Mouse (Mus musculus): Measurements from ENCODE around the gene Timm29.

The Timm29 gene

GRCm38 (mm10) chr9:21592703-21593121 lies at the start of gene Timm29, which contains the start of gene Yipf2:
TSS of gene Timm29 (plus strand) at chr9:21592722.
TSS of gene Yipf2 (minus strand) at chr9:21592828.
- peak; percentile 95 to 96 for DNase-seq (ENCODE audit: low spot score in 2 of 2)

DNA sequence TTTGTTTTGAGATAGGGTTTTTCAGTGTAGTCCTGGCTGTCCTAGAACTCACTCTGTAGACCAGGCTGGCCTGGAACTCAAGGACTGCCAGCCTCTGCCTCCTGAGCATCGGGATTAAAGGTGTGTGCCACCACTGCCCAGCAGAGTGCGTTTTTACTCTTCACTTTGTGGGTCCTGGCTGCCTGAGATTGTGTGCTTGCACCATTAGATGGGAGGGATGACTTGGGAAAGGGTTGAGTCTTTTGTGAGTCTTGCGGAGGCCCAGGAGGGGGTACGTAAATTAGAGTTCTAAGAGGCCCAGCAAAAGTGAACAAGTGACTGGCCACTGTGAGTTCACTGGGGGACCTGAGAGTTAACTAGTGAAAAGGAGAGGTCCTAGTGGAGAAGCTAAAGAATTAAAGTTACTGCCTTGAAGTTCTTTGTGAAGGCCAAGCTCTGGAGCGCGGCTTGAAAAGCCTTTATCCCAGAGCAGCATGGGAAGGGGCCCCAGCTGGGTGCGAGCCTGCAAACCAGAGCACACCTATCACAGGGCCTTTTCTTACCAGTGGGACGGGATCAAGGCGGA lies 47.1 kb upstream of the Timm29 start:
- DNase-seq (ENCODE audit: low spot score in 2 of 2), result no peak

DNA sequence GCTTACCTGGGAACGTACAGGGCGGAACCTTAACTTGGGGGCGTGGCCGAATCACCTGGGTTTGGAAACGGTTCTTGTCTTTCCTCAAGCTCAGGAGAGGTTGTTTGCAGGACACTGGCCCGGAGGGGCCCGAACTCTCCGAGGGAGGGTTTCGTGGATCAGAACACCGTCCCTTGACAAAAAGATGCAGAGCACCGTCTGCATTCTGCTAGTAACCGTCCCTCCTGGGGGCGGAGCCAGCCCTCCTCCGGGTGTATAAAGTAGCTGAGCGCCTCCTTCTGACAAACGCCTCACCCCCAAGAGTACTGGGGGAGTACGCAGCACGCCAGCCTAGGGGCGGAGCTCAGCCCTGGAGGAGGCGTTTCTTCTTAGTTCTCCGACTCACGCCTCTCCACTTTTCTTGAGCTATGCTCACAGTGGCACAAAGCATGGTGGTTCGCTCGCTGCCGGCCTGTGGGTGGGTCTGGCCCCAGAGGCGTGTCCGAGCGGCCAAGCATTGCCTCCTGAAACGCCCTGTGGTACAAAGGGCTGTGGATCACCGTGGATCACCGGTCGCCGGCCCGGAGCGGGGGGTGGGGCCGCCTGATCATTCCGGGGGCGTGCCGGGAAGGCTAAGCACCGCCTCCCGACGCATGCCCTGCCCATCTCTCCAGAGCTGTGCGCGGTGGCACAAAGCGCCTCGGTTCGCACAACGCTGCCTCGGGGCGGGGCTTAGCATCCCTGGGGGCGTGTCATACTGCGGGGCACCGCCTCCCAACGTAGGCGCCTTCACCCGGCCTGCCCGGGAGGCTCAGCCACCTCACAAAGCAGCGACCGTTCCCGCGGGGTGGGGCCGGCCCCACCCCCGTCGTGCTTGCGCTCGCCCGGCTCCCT lies 46.4 kb upstream of the Timm29 start:
- DNase-seq (ENCODE audit: low spot score in 2 of 2), result peak; percentile 99

- DNase-seq (ENCODE audit: low spot score in 2 of 2), result no peak
Measured at GRCm38 (mm10) chr9:21546789-21547074, 45.8 kb upstream of the Timm29 start, which contains the start of gene Carm1. TSS of gene Carm1 (plus strand) at chr9:21546894.

GRCm38 (mm10) chr9:21547075-21547941 lies 45.2 kb upstream of the Timm29 start:
- DNase-seq (ENCODE audit: low spot score in 2 of 2), result peak; percentile 73 to 74

GRCm38 (mm10) chr9:21551049-21551448 lies 41.5 kb upstream of the Timm29 start:
- no peak for DNase-seq (ENCODE audit: low spot score in 2 of 2)

DNA sequence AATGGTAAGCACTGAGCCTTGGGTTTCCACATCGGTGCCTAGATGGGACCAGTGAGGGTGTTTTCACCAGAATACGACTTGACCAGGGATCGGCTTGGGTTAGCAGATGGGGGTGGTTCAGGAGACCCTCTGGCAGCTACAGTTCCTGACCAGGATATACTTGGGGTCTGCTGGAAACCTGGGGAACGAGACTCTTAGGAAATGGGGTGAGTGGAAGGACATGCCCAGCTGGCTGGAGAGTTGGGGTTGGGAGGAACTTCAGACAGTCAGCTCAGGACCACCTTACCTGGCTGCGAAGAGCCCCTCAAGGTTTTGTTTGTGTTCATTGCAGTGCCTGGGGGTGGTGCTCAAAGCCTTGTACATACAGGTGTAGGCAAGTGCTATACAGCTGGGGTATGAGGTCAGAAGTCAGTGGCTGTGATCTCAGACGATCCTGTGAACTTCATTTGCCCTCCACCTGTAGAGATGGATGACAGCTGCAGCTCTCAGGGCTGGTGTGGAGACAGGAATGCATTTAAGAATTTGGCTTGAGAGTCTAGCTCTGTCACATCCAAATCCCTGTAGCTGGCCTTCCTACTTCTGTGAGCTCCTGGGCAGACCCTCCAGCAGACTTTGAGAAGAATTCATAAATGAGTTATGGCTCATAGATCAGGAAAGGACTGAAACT lies 38.8 kb upstream of the Timm29 start:
- no peak for DNase-seq (ENCODE audit: low spot score in 2 of 2)

DNA sequence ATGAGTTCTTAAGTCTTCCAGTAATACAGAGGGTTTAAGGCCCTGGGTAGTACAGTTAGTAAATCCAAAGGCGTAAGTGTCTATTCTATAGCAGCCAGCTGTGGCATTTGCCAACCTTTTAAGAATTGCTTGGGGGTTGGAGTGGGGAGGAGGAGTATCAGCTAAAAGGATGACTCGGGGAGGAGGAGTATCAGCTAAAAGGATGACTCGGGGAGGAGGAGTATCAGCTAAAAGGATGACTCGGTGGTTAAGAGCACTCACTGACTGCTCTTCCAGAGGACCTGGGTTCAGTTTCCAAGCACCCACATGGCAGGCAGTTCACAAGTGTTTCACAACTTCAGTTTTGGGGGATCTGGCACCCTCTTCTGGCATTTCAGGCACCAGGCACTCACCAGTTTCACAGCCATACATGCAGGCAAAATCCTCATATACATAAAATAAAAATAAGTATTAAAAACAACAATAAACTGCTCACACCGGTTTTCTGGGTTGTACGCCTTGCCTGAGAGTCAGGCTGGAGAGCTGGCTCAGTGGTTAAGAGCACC lies 37.3 kb upstream of the Timm29 start:
- DNase-seq (ENCODE audit: low spot score in 2 of 2), result no peak

DNA sequence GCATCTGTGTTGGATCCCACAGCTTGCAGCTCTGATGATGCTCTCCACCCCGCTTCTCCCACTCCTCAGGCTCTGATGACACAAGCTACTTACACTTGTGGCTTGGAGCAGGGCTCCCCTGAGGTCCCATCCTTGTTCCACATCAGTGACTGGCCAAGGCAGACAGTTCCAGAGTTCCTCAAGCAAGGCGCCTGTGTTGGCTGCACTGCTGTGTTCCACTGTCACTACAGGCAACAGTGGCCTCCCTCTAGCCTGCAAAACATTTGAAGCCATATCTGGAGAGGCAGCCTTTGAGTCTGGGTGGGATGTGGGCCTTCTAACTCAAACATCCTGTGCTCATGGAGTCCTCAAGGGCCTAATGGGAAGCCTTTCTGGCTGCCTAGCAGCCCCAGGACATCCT lies 35.5 kb upstream of the Timm29 start:
- DNase-seq (ENCODE audit: low spot score in 2 of 2), result no peak

DNA sequence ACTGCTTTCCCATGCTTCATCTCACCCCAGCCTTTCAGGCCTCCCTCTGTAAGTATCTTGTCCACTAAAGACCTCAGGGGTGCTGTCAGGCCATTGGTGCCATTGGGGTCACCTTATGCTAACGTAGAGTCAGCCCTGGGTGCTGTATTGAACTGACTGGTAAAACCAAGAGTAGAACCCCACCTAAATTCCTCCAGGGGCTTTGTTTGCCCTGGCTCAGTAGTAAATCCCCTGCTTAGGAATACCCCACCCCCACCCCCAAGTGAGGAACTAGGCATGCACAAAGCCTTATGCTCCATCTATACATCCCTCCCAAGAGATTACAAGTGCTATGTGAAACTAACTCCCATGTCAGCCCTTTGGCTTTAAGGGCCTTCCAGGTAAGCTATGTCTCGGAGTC lies 35.0 kb upstream of the Timm29 start:
- DNase-seq (ENCODE audit: low spot score in 2 of 2), result no peak

DNA sequence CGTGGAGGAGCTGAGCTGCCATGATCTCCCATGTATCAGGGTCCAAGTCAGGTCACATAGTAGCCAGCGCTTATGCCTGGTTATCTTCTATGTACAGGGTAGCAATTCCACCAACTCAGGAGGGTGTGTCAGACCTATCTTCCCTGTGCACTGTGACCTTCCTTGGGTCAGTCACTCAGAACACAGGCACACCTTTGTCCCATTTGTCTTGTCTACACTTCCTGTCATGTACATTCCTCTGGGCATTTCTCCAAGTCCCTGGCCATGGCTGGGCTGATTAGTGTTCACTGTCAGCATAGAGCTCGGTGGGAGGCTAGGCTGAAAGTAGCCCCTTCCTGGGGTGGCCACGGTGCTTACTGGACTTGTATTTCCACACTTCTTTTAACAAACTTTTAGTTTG lies 34.2 kb upstream of the Timm29 start:
- DNase-seq (ENCODE audit: low spot score in 2 of 2), result no peak

DNA sequence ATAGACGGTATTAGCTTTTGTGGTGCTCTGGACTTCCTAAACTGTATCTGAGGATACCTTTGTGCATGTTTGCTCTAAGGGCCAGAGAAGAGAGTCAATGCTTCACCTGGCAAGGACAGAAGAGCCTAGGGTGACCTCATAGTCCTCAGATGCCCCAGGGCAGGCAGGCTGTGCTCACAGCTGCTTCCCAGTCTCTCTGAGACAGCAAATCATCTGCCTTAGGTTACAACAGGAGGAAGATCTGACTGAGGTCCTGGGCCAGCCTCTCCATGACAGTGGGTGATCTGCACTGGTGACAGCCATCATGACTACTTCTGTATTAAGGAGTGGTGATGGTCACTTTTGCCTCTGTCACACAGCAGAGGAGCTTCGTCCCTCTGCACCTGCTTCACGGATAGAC lies 33.4 kb upstream of the Timm29 start:
- DNase-seq (ENCODE audit: low spot score in 2 of 2), result no peak

- no peak for DNase-seq (ENCODE audit: low spot score in 2 of 2)
Measured at GRCm38 (mm10) chr9:21564420-21564819, 28.1 kb upstream of the Timm29 start.

GRCm38 (mm10) chr9:21565004-21565586 lies 27.4 kb upstream of the Timm29 start:
- no peak for DNase-seq (ENCODE audit: low spot score in 2 of 2)

DNA sequence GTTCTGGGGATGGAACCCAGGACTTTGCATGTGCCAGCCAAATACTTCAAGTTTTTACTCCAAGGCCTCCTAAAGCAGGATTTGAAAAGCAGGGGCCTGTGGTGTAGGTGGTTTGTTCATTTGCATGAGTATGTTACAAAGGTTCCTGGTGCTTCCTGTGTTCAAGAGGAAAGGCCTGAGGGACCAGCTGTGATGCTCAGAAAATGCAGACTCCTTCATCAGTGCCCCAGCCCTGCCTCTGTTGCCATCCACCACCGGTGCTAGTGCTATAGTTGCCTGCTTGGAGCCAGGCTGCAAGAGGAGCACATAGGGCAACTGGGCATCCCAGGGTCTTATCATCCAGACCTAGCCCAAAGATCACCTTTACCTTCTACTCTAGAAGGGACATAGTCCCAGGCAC lies 26.0 kb upstream of the Timm29 start:
- DNase-seq (ENCODE audit: low spot score in 2 of 2), result no peak

- DNase-seq (ENCODE audit: low spot score in 2 of 2), result no peak
Measured at GRCm38 (mm10) chr9:21567051-21567450, 25.5 kb upstream of the Timm29 start.

DNA sequence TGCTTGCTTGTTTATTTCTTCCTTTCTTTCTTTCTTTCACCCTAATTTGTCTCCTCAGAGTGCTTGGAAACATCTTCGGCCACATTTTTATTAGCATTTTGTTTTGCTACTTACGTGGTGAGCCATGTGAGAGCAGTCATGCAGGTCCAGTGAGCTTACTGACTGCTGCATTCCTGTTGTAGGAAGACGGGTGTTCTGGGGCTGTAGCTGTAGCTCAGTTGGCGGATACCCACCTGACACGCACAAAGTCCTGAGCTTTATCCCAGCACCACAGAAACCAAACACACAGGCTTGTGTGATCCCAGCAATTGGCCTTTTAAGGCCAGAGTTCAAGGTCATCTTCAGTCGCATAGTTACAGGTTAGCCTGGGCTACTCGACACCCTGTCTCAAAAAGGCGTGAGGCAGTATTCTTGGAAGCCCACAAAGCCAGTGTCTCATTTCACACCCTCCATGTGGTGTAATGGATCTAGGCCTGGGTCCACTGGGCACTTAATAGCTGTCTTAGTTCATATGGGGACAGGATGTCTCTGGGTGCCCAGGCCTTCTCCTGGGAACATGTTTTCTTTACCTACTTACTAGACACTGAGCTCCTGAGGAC lies 23.8 kb upstream of the Timm29 start:
- no peak for DNase-seq (ENCODE audit: low spot score in 2 of 2)

GRCm38 (mm10) chr9:21574012-21574801 lies 18.3 kb upstream of the Timm29 start:
- no peak for DNase-seq (ENCODE audit: low spot score in 2 of 2)

GRCm38 (mm10) chr9:21575253-21575652 lies 17.3 kb upstream of the Timm29 start:
- DNase-seq (ENCODE audit: low spot score in 2 of 2), result no peak

- DNase-seq (ENCODE audit: low spot score in 2 of 2), result no peak
Measured at GRCm38 (mm10) chr9:21576286-21576685, 16.2 kb upstream of the Timm29 start.
